Mouse (Mus musculus) stomach, embryonic 16.5 days (tissue): ENCODE measurements around the gene Atrn. TPM values are rescaled to one million over a fixed set of nuclear protein-coding genes. Genes with fewer than 3 reads are reported as not detected.

Experiments used
- ATAC-seq: fragments of 200-750 bp; cut with Nextera tagmentation; 2 replicates; pipeline ENCODE4 v1.8.0; 2017; ENCODE audit warnings: moderate number of reproducible peaks, moderate TSS enrichment; ENCODE audit not compliant: insufficient read depth, low FRiP score
- H3K27ac ChIP-seq: fragments of 300-500 bp; sonication (generic); 2 replicates; pipeline ENCODE4 v1.5.1; 2014; ENCODE audit warnings: low read length
- H3K27me3 ChIP-seq: fragments of 300-500 bp; sonication (generic); 2 replicates; pipeline ENCODE4 v1.6.1; 2014; ENCODE audit warnings: low read length, control low read depth, mixed read lengths; ENCODE audit not compliant: control insufficient read depth, insufficient read depth
- H3K36me3 ChIP-seq: fragments of 300-500 bp; sonication (generic); 2 replicates; pipeline ENCODE4 v1.6.1; 2014; ENCODE audit warnings: low read length; ENCODE audit not compliant: control insufficient read depth, insufficient read depth
- H3K4me1 ChIP-seq: fragments of 300-500 bp; sonication (generic); 2 replicates; pipeline ENCODE4 v1.6.1; 2014; ENCODE audit warnings: low read length, control low read depth, mixed read lengths; ENCODE audit not compliant: control insufficient read depth, insufficient read depth
- H3K4me2 ChIP-seq: fragments of 300-500 bp; sonication (generic); 2 replicates; pipeline ENCODE4 v1.6.1; 2014; ENCODE audit warnings: low read depth, low read length, mixed read lengths
- H3K4me3 ChIP-seq: fragments of 300-500 bp; sonication (generic); replicated peaks from 2 replicates; pipeline ENCODE4 v1.5.1; 2014; ENCODE audit warnings: mild to moderate bottlenecking, low read length
- H3K9ac ChIP-seq: fragments of 300-500 bp; sonication (generic); 2 replicates; pipeline ENCODE4 v1.6.1; 2014; ENCODE audit warnings: low read length
- H3K9me3 ChIP-seq: fragments of 300-500 bp; sonication (generic); replicated peaks from 2 replicates; pipeline ENCODE4 v1.6.1; 2016; ENCODE audit warnings: low read length, control low read depth; ENCODE audit not compliant: control insufficient read depth
- WGBS: fragments of 180-500 bp; shearing (Covaris S2); extraction: QIAGEN DNeasy Blood & Tissue Kit; methylation state at CpG from one replicate; pipeline ENCODE4 v1.1.7; 2014; 5-methylcytosine and 5-hydroxymethylcytosine counted together
- polyA plus RNA-seq: library from polyadenylated mRNA; unstranded; fragments of >200 nt; fragmentation: Nextera tagmentation; extraction: Ambion mirVana; gene quantifications from 2 replicates; pipeline ENCODE4 v1.2.1, GENCODE M21; 2015

Atrn gene
- polyA plus RNA-seq, 1 experiment from 2014 or later: 5.5 TPM

DNA sequence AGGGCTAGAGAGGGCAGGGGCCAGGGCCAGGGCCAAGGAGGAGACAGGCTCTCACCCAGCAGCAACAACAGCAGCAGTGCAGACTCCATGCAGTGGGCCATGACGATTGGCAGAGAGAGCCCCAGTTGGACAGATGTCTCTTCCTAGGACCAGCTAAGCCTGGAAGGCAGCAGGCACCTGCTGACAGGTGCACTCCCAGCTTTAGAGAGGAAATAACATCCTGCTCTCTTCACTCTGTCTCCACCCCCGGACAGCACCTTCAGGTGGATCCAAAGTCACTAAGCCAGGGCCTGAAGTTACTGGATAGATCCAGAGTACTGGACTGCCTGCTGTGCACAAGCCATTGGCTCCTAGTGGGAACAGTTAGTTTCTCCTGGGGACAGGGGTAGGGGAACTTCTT lies 136.7 kb downstream of the Atrn start, which contains the start of gene Gfra4:
Gene Gfra4 (minus strand): TSS at position 101 of the 400 bp plus-strand sequence.
- Histone ChIP-seq H3K27me3 (peaks cover 32% of the 10 kb centered on the region), H3K4me2 (no peak within 1 kb of the TSS), H3K36me3 (no peaks in the 10 kb centered on the region), H3K4me3 (no peak within 1 kb of the TSS), H3K27ac (no peak within 1 kb of the TSS), H3K4me1 (peaks cover 16% of the 10 kb centered on the region), H3K9me3 (no peaks in the 10 kb centered on the region), H3K9ac (no peak within 1 kb of the TSS)
- WGBS: 74% methylated on average over 2 of the region's 2 CpGs
- ATAC-seq: no peak

DNA sequence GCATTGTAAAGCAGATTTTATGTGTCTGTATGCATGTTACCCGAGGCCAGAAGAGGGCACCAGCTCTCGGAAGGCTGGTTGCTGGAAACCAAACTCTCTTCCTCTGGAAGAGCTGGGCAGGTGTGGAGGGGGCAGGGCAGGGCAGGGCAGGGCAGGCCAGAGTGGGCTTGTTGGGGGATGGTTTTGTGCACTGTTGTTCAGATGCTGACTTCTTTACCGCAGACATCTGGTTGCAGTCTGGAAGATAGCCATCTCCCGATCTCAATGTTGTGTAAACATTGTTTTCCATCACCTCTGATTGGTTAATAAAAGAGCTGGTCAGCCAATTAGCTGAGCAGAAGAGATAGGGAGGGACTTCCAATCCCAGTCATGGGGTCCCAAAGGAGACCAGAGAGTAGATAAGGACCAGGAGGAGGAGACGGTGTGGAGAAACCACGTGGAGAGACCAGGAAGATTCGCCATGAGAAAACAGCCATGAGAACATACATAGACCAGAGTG lies 138.1 kb downstream of the Atrn start:
- ATAC-seq: peak; percentile 29; the same call in 1 of the 2 replicates
- Histone ChIP-seq H3K4me1 (peaks cover 16% of the 10 kb centered on the region), H3K4me2 (peak overlapping the region; percentile 26), H3K4me3 (0 out of 2 replicates have a peak overlapping the region, but pooled peaks have one; percentile 13), H3K27me3 (peaks cover 32% of the 10 kb centered on the region), H3K9me3 (no peaks in the 10 kb centered on the region), H3K36me3 (no peaks in the 10 kb centered on the region), H3K9ac (no peak overlapping the region), H3K27ac (no peak overlapping the region)
- whole genome bisulfite sequencing: 5% methylated on average over 7 of the region's 7 CpGs

DNA sequence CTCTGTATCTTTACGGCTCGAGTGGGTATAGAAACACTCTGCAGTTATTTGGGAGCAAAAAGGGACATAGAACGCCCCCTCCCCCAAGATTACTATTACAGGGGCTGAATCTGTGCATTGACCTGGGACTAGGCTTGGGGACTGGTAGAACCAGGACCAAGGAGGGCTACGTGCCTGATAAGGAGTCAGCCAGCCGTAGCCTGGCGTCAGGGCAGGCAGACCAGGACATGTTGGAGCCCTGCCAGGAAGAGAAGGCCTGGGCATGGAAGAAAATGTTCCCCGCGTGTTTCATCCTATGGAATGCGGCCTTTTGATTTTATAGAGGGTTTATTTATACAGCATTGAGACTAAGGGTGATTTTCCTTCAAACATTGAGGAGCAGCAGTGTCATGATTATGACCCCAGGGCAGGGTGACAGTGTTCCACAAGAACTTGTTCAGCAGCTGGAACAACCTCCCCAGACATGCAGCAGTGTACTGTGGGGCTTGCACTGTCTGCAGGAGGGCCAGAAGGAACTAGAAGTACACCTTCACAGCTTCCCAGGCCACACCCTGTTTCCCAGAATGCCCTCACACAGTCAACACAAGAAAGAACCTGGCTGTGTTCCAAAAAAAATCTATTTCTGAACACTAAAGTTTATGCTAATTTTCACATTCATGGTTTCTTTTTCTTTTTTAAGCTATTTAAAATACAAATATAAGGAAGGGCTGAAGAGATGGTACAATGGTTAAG lies 138.9 kb downstream of the Atrn start:
- Histone ChIP-seq H3K4me1 (peaks cover 16% of the 10 kb centered on the region), H3K4me3 (no peak overlapping the region), H3K27me3 (peaks cover 25% of the 10 kb centered on the region), H3K9ac (no peak overlapping the region), H3K9me3 (no peaks in the 10 kb centered on the region), H3K4me2 (peak overlapping the region; percentile 26), H3K27ac (peak overlapping the region; percentile 64), H3K36me3 (no peaks in the 10 kb centered on the region)
- 51% methylated on average over 9 of the region's 9 CpGs for WGBS
- peak; percentile 79; the same call in 1 of the 2 replicates for ATAC-seq

DNA sequence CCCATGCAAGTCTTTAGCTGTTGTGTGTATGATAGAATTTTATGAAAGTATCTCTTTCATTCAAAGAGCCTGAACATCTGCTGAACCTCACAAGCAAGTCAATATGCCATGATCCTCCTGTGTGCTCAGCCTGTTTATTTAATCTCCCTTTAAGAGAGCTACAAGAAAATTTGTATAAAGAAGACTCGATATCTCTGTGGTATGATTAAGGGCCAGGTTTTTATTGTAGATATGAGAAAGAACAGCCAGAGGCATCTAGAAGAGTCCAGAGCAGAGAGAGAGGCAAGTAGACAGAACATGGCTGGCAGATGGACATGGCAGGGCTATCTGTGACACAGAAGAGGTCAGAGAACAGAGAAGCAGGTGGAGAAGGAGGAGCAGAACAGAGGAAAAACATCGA lies 139.7 kb downstream of the Atrn start:
- H3K27me3 ChIP-seq: peaks cover 16% of the 10 kb centered on the region
- WGBS: 65% methylated on average over 2 of the region's 2 CpGs
- H3K4me2 ChIP-seq: no peak overlapping the region
- H3K27ac ChIP-seq: no peak overlapping the region
- no peaks in the 10 kb centered on the region for H3K9me3 ChIP-seq
- no peak overlapping the region for H3K4me3 ChIP-seq
- no peak for ATAC-seq
- peaks cover 16% of the 10 kb centered on the region for H3K4me1 ChIP-seq
- H3K9ac ChIP-seq: no peak overlapping the region
- no peaks in the 10 kb centered on the region for H3K36me3 ChIP-seq

DNA sequence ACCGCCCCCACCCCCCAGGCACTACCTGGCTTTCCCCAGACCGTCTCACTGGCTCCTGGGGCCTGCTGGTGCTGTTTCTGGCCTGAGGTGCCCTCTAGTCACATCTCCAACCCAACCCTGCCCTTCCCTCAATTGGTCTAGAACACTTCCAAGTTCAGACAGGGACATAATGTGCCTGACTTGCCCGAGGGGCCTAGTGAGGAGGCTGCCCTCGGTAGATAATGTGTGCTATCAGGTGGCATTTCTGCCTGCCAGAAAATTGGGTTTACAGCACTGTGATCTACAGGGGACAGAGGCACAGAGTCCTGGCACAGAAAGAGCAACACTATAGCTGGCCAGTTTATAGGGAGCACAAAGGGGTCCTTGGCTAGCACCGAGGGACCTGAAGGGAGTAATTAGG lies 145.7 kb downstream of the Atrn start:
- H3K4me3 ChIP-seq: no peak overlapping the region
- peaks cover 16% of the 10 kb centered on the region for H3K4me1 ChIP-seq
- no peak for ATAC-seq
- H3K36me3 ChIP-seq: no peaks in the 10 kb centered on the region
- no peak overlapping the region for H3K9ac ChIP-seq
- H3K27ac ChIP-seq: no peak overlapping the region
- no peaks in the 10 kb centered on the region for H3K9me3 ChIP-seq
- peaks cover 36% of the 10 kb centered on the region for H3K27me3 ChIP-seq
- WGBS: 71% methylated on average over 5 of the region's 5 CpGs
- H3K4me2 ChIP-seq: no peak overlapping the region

DNA sequence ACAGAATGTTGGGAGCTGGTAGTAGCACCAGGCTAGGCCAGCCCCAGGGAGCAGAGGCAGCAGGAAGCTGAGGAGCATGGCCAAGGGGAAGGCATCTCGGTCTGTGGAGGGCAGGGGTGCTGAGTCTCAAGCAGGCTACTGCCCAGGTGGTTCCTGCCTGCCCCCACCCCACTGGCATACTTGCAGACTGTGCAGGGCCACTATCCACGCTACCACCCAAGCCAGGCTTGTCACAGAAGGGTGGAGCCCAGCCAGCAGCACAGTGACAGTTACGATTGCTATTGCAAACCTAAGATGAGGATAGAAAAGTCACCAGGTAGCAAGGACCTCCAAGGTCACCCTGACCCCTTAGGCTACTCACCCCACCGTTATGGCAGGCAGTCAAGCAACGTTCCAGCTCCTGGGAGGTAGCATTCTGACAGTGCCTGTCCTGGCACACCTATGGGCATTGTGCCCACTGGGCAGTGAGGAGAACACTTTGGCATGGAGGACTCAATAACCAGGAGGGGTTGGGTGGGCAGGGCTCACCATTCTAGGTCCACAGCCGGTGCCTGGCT lies 146.6 kb downstream of the Atrn start:
- Histone ChIP-seq H3K4me2 (no peak overlapping the region), H3K9ac (no peak overlapping the region), H3K9me3 (no peaks in the 10 kb centered on the region), H3K4me1 (peaks cover 16% of the 10 kb centered on the region), H3K36me3 (no peaks in the 10 kb centered on the region), H3K4me3 (no peak overlapping the region), H3K27me3 (peaks cover 36% of the 10 kb centered on the region), H3K27ac (no peak overlapping the region)
- ATAC-seq: no peak
- WGBS: 76% methylated on average over 6 of the region's 6 CpGs

DNA sequence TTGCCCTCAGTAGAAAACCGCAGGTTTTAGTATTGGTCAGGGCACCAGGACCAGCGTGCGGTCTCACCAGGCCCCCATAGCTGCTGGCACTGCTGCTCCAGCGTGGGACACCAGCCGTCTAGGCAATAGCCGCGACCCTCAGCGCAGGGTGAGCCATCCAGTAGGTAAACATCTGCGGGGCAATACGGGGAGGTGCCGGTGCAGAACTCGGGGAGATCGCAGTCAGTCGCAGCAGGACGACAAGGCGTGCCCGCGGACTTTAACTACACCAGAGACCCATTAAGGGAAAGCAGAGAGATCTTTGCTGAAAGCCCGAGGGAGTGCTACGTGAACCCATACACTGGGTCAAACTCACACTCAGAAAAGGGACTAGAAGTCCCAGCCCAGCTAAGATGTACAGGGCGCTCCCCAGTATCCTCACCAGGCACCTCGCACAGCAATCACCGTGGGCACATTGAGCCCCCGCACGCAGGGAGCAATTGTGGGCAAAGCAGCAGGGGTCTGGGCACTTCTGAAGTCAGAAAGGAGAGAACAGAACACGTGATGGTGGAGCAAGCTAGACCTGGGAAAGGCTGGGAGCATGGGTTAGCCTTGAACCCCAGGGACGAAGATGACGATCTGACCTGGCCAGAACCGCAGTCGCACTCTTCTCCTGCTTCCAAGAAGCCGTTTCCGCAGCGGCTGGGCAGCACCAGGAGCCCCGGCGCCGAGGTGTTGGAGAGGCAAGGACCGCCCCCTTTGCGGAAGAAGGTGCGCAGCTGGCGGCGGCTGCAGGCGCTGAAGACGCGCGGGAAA lies 147.8 kb downstream of the Atrn start:
- H3K27ac ChIP-seq: no peak overlapping the region
- ATAC-seq: no peak
- peaks cover 36% of the 10 kb centered on the region for H3K27me3 ChIP-seq
- H3K4me1 ChIP-seq: peaks cover 16% of the 10 kb centered on the region
- no peaks in the 10 kb centered on the region for H3K9me3 ChIP-seq
- 3% methylated on average over 45 of the region's 45 CpGs for WGBS
- no peaks in the 10 kb centered on the region for H3K36me3 ChIP-seq
- peak overlapping the region; percentile 47 for H3K4me2 ChIP-seq
- H3K9ac ChIP-seq: peak overlapping the region; percentile 24; the same call in 1 of the 2 replicates
- H3K4me3 ChIP-seq: peak overlapping the region; percentile 36

DNA sequence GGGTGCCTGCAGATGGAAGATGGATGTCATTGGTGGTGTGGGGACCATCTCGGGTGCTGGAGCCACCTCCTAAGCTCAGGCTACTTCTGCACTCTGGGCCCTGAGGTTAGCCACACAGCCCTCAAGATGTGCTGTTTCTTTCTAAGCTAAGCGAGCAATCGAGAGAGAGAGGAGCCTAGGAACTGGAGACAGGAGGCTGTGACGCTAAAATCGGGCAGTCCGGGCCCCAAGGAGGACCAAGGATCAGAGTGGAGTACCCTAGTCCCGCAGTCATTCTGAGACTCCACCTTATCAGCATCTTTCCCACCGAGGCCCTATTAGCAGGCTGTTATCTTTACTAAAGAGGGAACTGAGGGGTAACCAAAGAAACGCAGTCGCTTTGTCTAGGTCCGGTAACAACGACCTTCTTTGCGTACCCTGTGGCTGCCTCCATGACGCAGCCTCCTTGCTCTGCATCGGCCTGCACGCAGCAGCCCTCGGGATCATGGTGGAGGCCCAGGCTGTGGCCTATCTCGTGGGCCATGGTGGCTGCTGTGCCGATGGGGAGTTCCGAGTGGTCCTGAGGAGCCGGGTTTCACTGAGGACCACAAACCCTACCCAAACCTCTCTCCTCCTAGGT lies 148.5 kb downstream of the Atrn start:
- Histone ChIP-seq H3K36me3 (no peaks in the 10 kb centered on the region), H3K27me3 (peaks cover 36% of the 10 kb centered on the region), H3K4me3 (peak overlapping the region; percentile 36), H3K27ac (no peak overlapping the region), H3K9me3 (no peaks in the 10 kb centered on the region), H3K9ac (peak overlapping the region; percentile 24), H3K4me2 (peak overlapping the region; percentile 47), H3K4me1 (peaks cover 22% of the 10 kb centered on the region)
- ATAC-seq: no peak
- WGBS: 10% methylated on average over 21 of the region's 21 CpGs
